Mouse (Mus musculus) midbrain, embryonic 12.5 days (tissue): ENCODE measurements around the gene Cpne7. TPM values are rescaled to one million over a fixed set of nuclear protein-coding genes. Genes with fewer than 3 reads are reported as not detected.
A peak's percentile ranks its signal among the peaks of the same experiment; 100 is the strongest.
"Not testable (repeated sequence)": the region's sequence is repeated elsewhere in the genome, so short reads cannot be mapped to it uniquely, and the experiment has no call there.

Experiments
- ATAC-seq: fragments of 200-750 bp; cut with Nextera tagmentation; 2 replicates; pipeline ENCODE4 v1.8.0; 2017; ENCODE audit warnings: low read depth, moderate TSS enrichment, moderate library complexity; ENCODE audit not compliant: low FRiP score
- H3K27ac ChIP-seq: fragments of 300-500 bp; sonication (generic); replicated peaks from 2 replicates; pipeline ENCODE4 v1.5.1; 2016; ENCODE audit warnings: mild to moderate bottlenecking
- H3K27me3 ChIP-seq: fragments of 300-500 bp; sonication (generic); 2 replicates; pipeline ENCODE4 v1.6.1; 2016; ENCODE audit warnings: mild to moderate bottlenecking
- H3K36me3 ChIP-seq: fragments of 300-500 bp; sonication (generic); 2 replicates; pipeline ENCODE4 v1.6.1; 2016
- H3K4me1 ChIP-seq: fragments of 300-500 bp; sonication (generic); 2 replicates; pipeline ENCODE4 v1.6.1; 2016
- H3K4me2 ChIP-seq: fragments of 300-500 bp; sonication (generic); replicated peaks from 2 replicates; pipeline ENCODE4 v1.6.1; 2016; ENCODE audit warnings: mild to moderate bottlenecking, moderate library complexity
- H3K4me3 ChIP-seq: fragments of 300-500 bp; sonication (generic); 2 replicates; pipeline ENCODE4 v1.5.1; 2016; ENCODE audit warnings: mild to moderate bottlenecking
- H3K9ac ChIP-seq: fragments of 300-500 bp; sonication (generic); replicated peaks from 2 replicates; pipeline ENCODE4 v1.6.1; 2016; ENCODE audit warnings: mild to moderate bottlenecking, moderate library complexity
- H3K9me3 ChIP-seq: fragments of 300-500 bp; sonication (generic); 2 replicates; pipeline ENCODE4 v1.6.1; 2016; ENCODE audit warnings: mild to moderate bottlenecking
- WGBS: fragments of 180-500 bp; shearing (Covaris S2); methylation state at CpG from one replicate; pipeline ENCODE4 v1.1.7; 2016; 5-methylcytosine and 5-hydroxymethylcytosine counted together
- polyA plus RNA-seq: library from polyadenylated mRNA; unstranded; fragments of >200 nt; fragmentation: Nextera tagmentation; extraction: Ambion mirVana; gene quantifications from 2 replicates; pipeline ENCODE4 v1.2.1, GENCODE M21; 2016

The Cpne7 gene
- polyA plus RNA-seq, 1 experiment from 2014 or later: 0.60 TPM

DNA sequence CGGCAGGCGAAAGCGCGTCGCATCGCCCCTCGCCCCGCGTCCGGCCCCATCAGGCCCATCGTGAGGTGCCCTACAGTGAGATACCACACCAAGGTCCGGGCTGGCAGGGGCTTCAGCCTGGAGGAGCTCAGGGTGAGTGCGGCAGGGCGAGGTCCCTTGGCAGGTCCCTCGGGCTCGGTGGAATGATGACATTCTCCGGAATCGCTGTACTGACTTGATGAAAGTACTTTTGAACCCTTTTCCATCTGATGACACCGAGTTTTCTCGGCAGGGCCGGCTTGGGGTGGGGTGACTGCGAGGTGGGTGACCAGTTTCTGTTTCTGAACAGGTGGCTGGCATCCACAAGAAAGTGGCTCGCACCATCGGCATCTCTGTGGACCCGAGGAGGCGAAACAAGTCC is 14.3 kb upstream of the Cpne7 start:
- peaks cover 35% of the 10 kb centered on the region for H3K36me3 ChIP-seq
- H3K4me1 ChIP-seq: peaks cover 12% of the 10 kb centered on the region
- H3K9me3 ChIP-seq, ATAC-seq, H3K27me3 ChIP-seq: not testable (repeated sequence)
- peak overlapping the region; percentile 94 for H3K4me2 ChIP-seq
- peak overlapping the region; percentile 92 for H3K27ac ChIP-seq
- peak overlapping the region; percentile 79 for H3K4me3 ChIP-seq
- H3K9ac ChIP-seq: peak overlapping the region; percentile 99
- 3% methylated on average over 26 of the region's 26 CpGs for WGBS

DNA sequence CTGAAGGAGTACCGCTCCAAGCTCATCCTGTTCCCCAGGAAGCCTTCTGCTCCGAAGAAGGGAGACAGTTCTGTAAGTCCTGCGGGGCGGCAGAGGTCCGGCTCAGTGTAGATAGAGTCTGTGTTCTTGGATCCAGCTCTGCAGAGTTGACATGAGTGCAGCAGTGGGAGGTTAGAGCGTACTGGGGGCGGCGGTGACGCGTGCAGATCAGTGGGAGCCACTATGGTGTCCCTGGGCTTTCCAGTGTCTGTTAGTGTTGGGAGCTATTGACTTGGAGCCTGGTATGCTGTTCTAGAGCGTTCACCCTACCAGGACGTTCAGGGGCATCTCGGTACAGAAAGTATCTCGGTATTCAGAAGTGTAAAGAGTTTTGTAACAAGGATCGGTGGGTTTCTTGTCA is 13.9 kb upstream of the Cpne7 start:
- Histone ChIP-seq H3K4me1 (peaks cover 12% of the 10 kb centered on the region), H3K4me2 (peak overlapping the region; percentile 94), H3K4me3 (peak overlapping the region; percentile 79), H3K9me3 (no peaks in the 10 kb centered on the region), H3K27me3 (no peaks in the 10 kb centered on the region), H3K9ac (peak overlapping the region; percentile 99), H3K27ac (peak overlapping the region; percentile 92; the same call in 1 of the 2 replicates), H3K36me3 (peaks cover 30% of the 10 kb centered on the region)
- no peak for ATAC-seq
- 20% methylated on average over 15 of the region's 15 CpGs for WGBS

DNA sequence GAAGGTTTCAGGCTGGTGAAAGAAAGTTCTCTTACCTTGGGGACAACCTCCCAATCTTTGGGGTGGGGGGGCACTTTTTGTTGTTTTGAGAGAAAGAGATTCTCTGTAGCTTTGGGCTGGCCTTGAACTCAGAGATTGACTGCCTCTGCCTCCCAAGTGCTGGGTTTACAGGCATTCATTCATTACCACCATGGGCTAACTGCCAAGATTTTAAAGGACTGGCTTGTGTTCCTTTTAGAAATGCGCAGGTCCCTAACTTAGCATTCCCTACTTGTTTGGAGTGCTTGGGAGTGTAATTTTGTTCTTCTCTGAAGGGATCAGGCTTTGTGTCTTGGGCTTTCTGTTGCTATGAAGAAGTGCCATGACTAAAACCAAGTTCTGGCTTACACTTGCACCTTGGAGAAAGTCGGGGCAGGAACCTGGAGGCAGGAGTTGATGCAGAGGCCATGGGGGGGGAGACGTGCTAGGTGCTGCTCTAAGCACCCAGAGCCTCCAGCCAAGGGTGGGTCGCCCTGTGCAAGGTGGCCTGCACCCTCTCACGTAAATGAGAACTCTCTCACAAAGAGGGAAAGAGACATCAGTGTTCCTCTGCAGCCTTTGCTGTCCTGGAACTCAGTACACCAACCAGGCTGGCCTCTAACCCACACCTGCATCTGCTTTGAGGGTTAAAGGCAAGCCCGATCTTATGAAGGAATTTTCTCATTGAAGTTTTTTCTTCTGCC is 13.0 kb upstream of the Cpne7 start:
- 85% methylated on average over 6 of the region's 6 CpGs for WGBS
- peaks cover 12% of the 10 kb centered on the region for H3K4me1 ChIP-seq
- no peaks in the 10 kb centered on the region for H3K27me3 ChIP-seq
- H3K27ac ChIP-seq: no peak overlapping the region
- ATAC-seq: no peak
- H3K9me3 ChIP-seq: no peaks in the 10 kb centered on the region
- 0 out of 2 replicates have a peak overlapping the region, but pooled peaks have one; percentile 94 for H3K4me2 ChIP-seq
- no peak overlapping the region; the same call in 1 of the 2 replicates for H3K4me3 ChIP-seq
- peak overlapping the region; percentile 99; the same call in 1 of the 2 replicates for H3K9ac ChIP-seq
- H3K36me3 ChIP-seq: peaks cover 26% of the 10 kb centered on the region

DNA sequence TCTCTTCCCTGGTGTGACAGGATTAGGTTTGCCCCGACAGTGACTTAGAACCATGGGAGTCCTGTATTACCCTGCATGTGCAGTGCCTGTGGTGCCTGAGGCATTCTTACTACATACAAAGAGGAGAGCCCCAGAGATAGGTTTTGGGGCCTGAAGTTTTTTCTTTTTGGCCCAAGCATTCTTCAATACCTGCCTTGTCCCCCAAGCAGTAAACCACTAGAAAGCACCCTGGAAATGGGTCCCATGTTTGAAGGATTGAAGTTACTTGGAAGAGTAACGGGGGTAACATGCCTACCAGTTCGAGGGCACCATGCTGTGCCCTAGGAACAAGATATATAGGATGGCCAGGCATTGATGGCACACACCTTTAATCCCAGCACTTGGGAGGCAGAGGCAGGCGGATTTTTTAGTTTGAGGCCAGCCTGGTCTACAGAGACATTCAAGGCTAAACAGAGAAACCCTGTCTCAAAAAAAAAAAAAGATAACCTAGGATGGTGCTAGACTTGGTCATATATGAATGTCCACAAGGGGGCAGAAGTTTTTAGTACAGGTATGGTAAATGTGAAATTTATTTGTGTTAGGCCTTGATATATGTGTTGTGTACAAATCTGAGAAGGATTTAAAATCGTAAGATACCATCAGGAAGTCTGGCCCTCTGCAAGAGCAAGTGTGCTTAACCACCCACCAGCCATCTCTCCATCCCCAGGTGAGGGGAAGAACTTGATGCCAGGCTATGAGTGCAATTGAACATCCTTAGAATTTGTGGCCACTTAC is 11.4 kb upstream of the Cpne7 start:
- no peak overlapping the region for H3K4me2 ChIP-seq
- H3K27me3 ChIP-seq: no peaks in the 10 kb centered on the region
- WGBS: 70% methylated on average over 5 of the region's 5 CpGs
- peaks cover 26% of the 10 kb centered on the region for H3K36me3 ChIP-seq
- H3K4me1 ChIP-seq: peaks cover 12% of the 10 kb centered on the region
- no peak overlapping the region for H3K9ac ChIP-seq
- no peak overlapping the region for H3K4me3 ChIP-seq
- no peak overlapping the region for H3K27ac ChIP-seq
- no peak for ATAC-seq
- H3K9me3 ChIP-seq: no peaks in the 10 kb centered on the region

DNA sequence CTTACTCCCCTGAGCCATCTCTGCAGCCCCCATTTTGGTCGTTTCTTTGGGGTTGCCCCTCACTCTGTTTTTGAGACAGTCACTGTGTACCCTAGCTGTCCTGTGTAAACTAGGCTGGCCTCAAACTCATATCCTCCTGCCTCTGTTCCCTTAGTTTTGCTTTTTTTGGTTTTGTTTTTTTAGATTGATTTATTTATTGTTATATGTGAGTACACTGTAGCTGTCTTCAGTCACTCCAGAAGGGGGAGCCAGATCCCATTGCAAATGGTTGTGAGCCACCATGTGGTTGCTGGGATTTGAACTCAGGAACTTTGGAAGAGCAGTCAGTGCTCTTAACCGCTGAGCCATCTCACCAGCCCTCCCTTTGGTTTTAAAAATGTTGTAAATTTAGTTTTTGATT is 10.6 kb upstream of the Cpne7 start:
- H3K27me3 ChIP-seq: no peaks in the 10 kb centered on the region
- H3K9ac ChIP-seq: no peak overlapping the region
- peaks cover 12% of the 10 kb centered on the region for H3K4me1 ChIP-seq
- no peaks in the 10 kb centered on the region for H3K9me3 ChIP-seq
- no peak overlapping the region for H3K4me3 ChIP-seq
- WGBS: 53% methylated on average over 2 of the region's 2 CpGs
- no peak overlapping the region for H3K4me2 ChIP-seq
- H3K27ac ChIP-seq: no peak overlapping the region
- ATAC-seq: no peak
- H3K36me3 ChIP-seq: peaks cover 26% of the 10 kb centered on the region

DNA sequence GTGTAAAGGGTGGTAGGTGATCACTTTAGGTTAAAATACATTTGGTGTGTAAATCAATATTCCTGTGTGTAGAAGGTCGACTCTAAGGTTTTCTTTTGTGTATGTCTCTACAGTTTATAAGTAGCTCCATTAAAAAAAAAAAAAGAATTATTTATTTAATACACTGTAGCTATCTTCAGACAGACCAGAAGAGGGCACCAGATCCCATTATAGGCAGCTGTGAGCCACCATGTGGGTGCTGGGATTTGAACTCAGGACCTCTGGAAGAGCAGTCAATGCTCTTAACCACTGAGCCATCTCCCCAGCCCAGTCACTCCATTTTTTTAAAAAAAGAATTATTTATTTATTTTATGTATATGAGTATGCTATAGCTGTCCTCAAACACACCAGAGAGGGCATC is 9.2 kb upstream of the Cpne7 start:
- ATAC-seq: no peak
- no peaks in the 10 kb centered on the region for H3K9me3 ChIP-seq
- no peak overlapping the region for H3K9ac ChIP-seq
- 77% methylated on average over 1 of the region's 1 CpGs for WGBS
- no peak overlapping the region for H3K27ac ChIP-seq
- H3K4me3 ChIP-seq: no peak overlapping the region
- H3K27me3 ChIP-seq: no peaks in the 10 kb centered on the region
- H3K4me2 ChIP-seq: no peak overlapping the region
- peaks cover 26% of the 10 kb centered on the region for H3K36me3 ChIP-seq
- H3K4me1 ChIP-seq: peaks cover 9% of the 10 kb centered on the region

DNA sequence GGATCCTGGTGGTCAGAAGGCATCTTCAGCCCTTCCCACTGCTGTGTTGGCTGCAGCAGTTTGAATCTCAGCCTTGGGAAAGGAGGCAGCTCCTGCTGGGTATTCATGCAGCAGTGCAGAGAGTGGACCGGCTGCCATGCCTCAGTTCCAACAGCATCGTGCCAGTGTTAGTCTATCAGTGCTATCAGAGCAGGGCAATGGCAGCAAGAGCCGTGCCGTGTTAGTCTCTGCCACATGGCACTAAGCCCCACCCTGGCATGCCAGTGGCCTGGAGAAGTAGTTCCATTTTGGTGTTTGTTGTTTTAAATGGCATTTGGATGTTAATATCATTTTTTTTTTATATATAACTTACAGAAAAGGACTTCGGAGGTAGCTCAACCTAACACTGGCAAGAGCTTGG is 8.2 kb upstream of the Cpne7 start:
- 80% methylated on average over 5 of the region's 5 CpGs for WGBS
- Histone ChIP-seq H3K9me3 (no peaks in the 10 kb centered on the region), H3K27me3 (peaks cover under 1% of the 10 kb centered on the region; the same call in 1 of the 2 replicates), H3K27ac (no peak overlapping the region), H3K4me3 (no peak overlapping the region), H3K4me2 (no peak overlapping the region), H3K4me1 (no peaks in the 10 kb centered on the region; the same call in 1 of the 2 replicates), H3K36me3 (peaks cover 19% of the 10 kb centered on the region), H3K9ac (no peak overlapping the region)
- no peak for ATAC-seq

DNA sequence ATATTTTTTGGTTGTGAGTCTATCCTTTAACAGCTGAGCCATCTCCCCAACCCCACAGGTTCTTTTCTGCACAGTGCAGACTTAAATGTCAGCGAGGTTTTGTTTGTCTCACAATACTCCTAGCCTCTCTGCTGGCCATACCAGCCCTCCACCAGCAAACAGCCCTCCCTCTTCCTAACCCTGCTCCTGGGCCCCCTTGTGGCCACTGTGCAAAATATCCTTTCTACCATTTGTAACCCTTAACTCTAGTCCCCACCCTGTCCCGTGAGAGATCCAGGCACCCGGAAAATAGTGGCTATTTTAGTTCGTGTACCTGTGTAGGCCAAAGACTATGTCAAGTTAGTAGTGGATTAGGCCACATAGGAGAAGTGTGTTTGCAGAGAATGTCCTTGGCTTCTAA is 6.5 kb upstream of the Cpne7 start:
- no peak overlapping the region for H3K9ac ChIP-seq
- peaks cover 2% of the 10 kb centered on the region; the same call in 1 of the 2 replicates for H3K36me3 ChIP-seq
- H3K4me3 ChIP-seq: no peak overlapping the region
- WGBS: 21% methylated on average over 4 of the region's 4 CpGs
- no peaks in the 10 kb centered on the region; the same call in 1 of the 2 replicates for H3K4me1 ChIP-seq
- ATAC-seq: no peak
- no peak overlapping the region for H3K27ac ChIP-seq
- no peaks in the 10 kb centered on the region for H3K9me3 ChIP-seq
- H3K27me3 ChIP-seq: peaks cover 7% of the 10 kb centered on the region
- H3K4me2 ChIP-seq: no peak overlapping the region

DNA sequence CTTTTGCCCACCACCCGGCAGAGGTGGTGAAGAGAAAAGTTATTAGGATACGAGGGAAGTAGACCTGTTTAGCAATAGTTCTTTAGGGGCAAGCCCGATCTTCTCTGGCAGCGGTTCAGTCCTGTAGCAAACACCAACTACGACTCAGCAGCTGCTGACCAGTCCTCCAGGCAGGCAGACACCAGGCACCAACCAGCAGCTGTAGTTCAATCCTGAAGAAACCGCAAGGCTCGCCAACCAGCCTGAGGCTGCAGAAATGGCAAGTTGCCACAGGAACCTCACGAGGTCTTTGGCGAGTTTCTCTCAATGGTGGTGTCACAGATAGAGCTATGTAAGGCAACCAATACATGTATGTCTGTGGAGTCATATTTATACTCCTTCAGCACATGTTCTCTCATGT is 4.3 kb upstream of the Cpne7 start:
- H3K36me3 ChIP-seq: no peaks in the 10 kb centered on the region
- no peak overlapping the region for H3K9ac ChIP-seq
- H3K27me3 ChIP-seq: peaks cover 29% of the 10 kb centered on the region
- WGBS: 83% methylated on average over 9 of the region's 9 CpGs
- H3K4me2 ChIP-seq: no peak overlapping the region
- H3K27ac ChIP-seq: no peak overlapping the region
- H3K9me3 ChIP-seq: no peaks in the 10 kb centered on the region
- peaks cover 11% of the 10 kb centered on the region for H3K4me1 ChIP-seq
- H3K4me3 ChIP-seq: no peak overlapping the region
- ATAC-seq: no peak

DNA sequence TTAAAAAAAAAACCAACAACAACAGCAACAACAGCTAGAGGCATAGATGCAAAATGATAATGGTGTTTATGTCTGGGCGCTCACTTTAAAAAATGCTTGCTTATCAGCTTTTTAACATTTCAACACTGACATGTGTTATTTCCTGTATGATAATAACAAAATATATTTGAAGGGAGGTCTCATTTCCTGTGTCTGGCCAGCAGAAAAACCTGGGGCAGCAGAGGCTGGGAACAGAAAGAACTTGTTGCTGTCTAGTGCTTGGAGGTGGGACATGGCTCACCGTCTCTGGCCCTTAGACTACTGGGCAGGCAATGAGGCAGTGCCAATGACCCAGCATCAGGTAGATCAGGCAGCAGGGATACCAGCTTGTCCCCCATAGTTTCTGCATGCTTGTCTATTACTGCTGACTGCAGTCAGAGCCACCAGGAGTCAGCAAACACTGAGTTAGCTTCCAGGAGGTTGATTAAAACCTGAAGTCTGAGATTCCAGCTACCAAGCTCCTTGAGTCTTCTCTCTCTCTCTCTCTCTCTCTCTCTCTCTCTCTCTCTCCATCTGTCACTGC is 3.2 kb upstream of the Cpne7 start:
- no peak overlapping the region for H3K4me2 ChIP-seq
- no peak for ATAC-seq
- H3K9ac ChIP-seq: no peak overlapping the region
- 73% methylated on average over 2 of the region's 2 CpGs for WGBS
- no peaks in the 10 kb centered on the region for H3K36me3 ChIP-seq
- peaks cover 40% of the 10 kb centered on the region for H3K27me3 ChIP-seq
- H3K27ac ChIP-seq: no peak overlapping the region
- H3K9me3 ChIP-seq: no peaks in the 10 kb centered on the region
- H3K4me3 ChIP-seq: no peak overlapping the region
- peaks cover 14% of the 10 kb centered on the region for H3K4me1 ChIP-seq

DNA sequence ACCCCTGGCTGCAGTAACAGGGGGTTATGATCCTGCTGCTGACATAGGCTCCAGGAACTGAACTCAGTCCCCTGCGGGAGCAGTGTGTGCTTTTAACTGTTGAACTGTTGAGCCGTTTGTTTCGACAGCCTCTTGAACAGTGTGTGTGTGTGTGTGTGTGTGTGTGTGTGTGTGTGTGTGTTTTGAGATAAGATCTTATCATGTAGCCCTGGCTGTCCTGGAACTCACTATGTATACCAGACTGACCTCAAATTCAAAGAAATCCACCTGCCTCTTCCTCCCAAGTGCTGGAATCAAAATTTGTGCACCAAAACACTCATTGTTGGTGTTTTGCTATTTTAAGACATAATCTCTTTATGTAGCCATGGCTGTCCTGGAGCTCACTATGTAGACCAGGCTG is 2.5 kb upstream of the Cpne7 start:
- Histone ChIP-seq H3K36me3 (no peaks in the 10 kb centered on the region), H3K4me1 (peaks cover 14% of the 10 kb centered on the region), H3K4me2 (no peak overlapping the region), H3K9ac (no peak overlapping the region), H3K9me3 (no peaks in the 10 kb centered on the region), H3K27me3 (peaks cover 47% of the 10 kb centered on the region), H3K27ac (no peak overlapping the region), H3K4me3 (no peak overlapping the region)
- WGBS: 75% methylated on average over 3 of the region's 3 CpGs
- ATAC-seq: no peak

DNA sequence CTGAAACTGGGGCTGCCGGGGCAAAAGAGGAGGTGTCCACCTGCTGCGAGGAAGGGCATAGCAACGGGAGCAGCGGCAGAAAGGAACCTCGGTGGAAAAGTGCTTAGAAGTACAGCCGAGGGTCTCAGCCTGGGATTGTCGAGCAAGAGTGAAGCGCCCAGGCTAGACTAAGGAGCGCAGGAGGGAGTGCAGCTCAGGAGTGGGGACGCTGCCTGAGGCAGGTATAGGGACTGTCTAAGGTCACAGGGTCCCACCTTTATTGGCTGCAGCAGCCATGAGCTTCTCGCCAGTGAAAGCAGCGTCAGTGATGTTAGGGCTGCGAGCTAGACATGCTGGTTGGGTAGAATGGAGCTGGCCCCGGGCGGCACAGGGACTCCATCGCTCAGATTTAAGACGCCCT is 570 bp downstream of the Cpne7 start:
- ATAC-seq: no peak
- no peak overlapping the region for H3K27ac ChIP-seq
- peak overlapping the region; percentile 43 for H3K9ac ChIP-seq

More for the DNA sequence above, 570 bp downstream of the Cpne7 start:
- Histone ChIP-seq H3K27me3 (peaks cover 50% of the 10 kb centered on the region), H3K4me3 (peak overlapping the region; percentile 45), H3K36me3 (no peaks in the 10 kb centered on the region), H3K9me3 (no peaks in the 10 kb centered on the region), H3K4me2 (peak overlapping the region; percentile 74), H3K4me1 (peaks cover 14% of the 10 kb centered on the region)
- 2% methylated on average over 17 of the region's 17 CpGs for WGBS
